Comparison of ENCODE assay signal across 15 mouse cellular contexts in the genomic region with DNA sequence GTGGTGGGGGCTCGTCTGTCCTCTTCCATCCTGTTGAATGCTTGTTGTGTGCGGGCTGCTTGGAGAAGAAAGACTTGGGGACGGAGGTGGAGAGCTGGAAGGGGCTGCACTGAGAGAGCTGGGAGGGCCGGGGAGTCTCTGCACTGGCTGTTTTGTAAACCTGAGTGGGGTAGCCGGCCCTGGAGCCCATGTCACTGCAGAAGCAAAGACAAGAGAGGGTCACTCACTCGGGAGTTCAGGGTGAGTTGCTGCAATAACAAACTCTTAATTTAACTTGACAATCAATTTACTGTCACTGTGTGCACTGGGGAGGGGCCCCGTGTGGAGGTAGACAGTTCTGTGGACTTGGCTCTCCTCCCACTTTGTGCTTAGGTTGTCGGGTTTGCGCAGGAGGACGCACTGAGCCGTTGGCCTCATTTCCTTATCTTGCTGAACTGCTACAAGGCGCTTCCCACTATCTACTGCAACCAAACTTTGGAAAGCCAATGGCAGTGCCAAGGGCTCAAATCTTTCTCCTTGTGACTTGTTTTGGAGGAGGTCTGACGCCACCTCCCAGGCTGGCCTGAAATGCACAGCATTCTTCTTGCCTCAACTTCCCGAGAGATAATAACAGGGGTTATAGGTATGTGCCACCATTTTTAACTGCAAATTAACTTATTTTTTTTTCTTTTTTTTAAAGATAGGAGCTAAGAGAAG. TPM values are rescaled to one million over a fixed set of nuclear protein-coding genes. Genes with fewer than 3 reads are reported as not detected.
A peak's percentile ranks its signal among the peaks of the same experiment; 100 is the strongest.
DNase-seq lines count a peak whose midpoint lies in the region; ATAC-seq and TF ChIP-seq lines count a peak whose summit lies in the region.
"Had no signal": no experiment of that assay in that cellular context is flagged by ENCODE, and none has a peak within 500 bp of the region (broad histone marks: within the 10 kb centered on the region; RNA-seq: fewer than 3 reads in every experiment).

No protein-coding gene starts in this region.

- TF ChIP-seq CTCF in kidney, postnatal 0 days (IDR thresholded peaks at IDR 0.05; ENCODE audit: low read depth): no peak
- TF ChIP-seq CTCF in bone marrow, adult 2 months (IDR thresholded peaks at IDR 0.05; ENCODE audit: control insufficient read depth, insufficient read depth, low read length): no peak

- no peak overlapping the region for H3K4me2 ChIP-seq in kidney, postnatal 0 days (ENCODE audit: low read length)
- H3K4me2 ChIP-seq in intestine, embryonic 16.5 days (ENCODE audit: low read depth, low read length): no peak overlapping the region
- H3K4me2 ChIP-seq in forebrain, embryonic 11.5 days (ENCODE audit: low read depth, low read length, severe bottlenecking): no peak overlapping the region

- peaks cover 5% of the 10 kb centered on the region; the same call in 1 of the 2 replicates for H3K36me3 ChIP-seq in kidney, postnatal 0 days (ENCODE audit: insufficient read depth, low read length)
- H3K36me3 ChIP-seq in intestine, embryonic 16.5 days (ENCODE audit: control insufficient read depth, insufficient read depth, low read length): peaks cover 8% of the 10 kb centered on the region; the same call in 1 of the 2 replicates
- H3K36me3 ChIP-seq in forebrain, embryonic 11.5 days (ENCODE audit: control insufficient read depth, insufficient read depth, low read length): no peaks in the 10 kb centered on the region; the same call in 1 of the 2 replicates

- intact Hi-C loops in heart, postnatal 36 days (cut with DNase I): no loop called here

- no peak for ATAC-seq in kidney, postnatal 0 days (replicated peaks; ENCODE audit: low FRiP score, low read depth)
- ATAC-seq in intestine, embryonic 16.5 days: peak; percentile 54
- ATAC-seq in megakaryocyte-erythroid progenitor cell, adult 5-6 weeks (replicated peaks; ENCODE audit: low FRiP score, low TSS enrichment, poor library complexity, severe bottlenecking): peak; percentile 76
- ATAC-seq in forebrain, embryonic 11.5 days (replicated peaks; ENCODE audit: low FRiP score): no peak
- ATAC-seq: inflammation-experienced regulatory T-cells, adult 6 months had no signal

- H3K4me1 ChIP-seq in kidney, postnatal 0 days (replicated peaks; ENCODE audit: insufficient read depth, low read length): no peaks in the 10 kb centered on the region; the same call in 1 of the 2 replicates
- H3K4me1 ChIP-seq in bone marrow, adult 2 months (ENCODE audit: control insufficient read depth, insufficient read depth, low read length): peaks cover 3% of the 10 kb centered on the region
- peaks cover 12% of the 10 kb centered on the region; the same call in 1 of the 2 replicates for H3K4me1 ChIP-seq in intestine, embryonic 16.5 days (ENCODE audit: control insufficient read depth, insufficient read depth, low read length)
- H3K4me1 ChIP-seq in forebrain, embryonic 11.5 days (replicated peaks; ENCODE audit: control insufficient read depth, insufficient read depth, low read length): peaks cover 3% of the 10 kb centered on the region; the same call in 1 of the 2 replicates

- no peaks in the 10 kb centered on the region; the same call in 1 of the 2 replicates for H3K27me3 ChIP-seq in kidney, postnatal 0 days (ENCODE audit: insufficient read depth, low read length)
- H3K27me3 ChIP-seq in intestine, embryonic 16.5 days (replicated peaks; ENCODE audit: control insufficient read depth, insufficient read depth, low read length): no peaks in the 10 kb centered on the region
- H3K27me3 ChIP-seq in forebrain, embryonic 11.5 days (ENCODE audit: control insufficient read depth, insufficient read depth, low read length): no peaks in the 10 kb centered on the region

- TF ChIP-seq POLR2A in bone marrow, adult 2 months (IDR thresholded peaks at IDR 0.05; ENCODE audit: borderline replicate concordance, control insufficient read depth, low read depth, low read length): no peak

- no peak overlapping the region for H3K9ac ChIP-seq in kidney, postnatal 0 days (ENCODE audit: low read depth, low read length)
- H3K9ac ChIP-seq in intestine, embryonic 16.5 days (ENCODE audit: low read depth, low read length): no peak overlapping the region
- H3K9ac ChIP-seq in forebrain, embryonic 11.5 days (ENCODE audit: low read length): no peak overlapping the region

- WGBS in kidney, postnatal 0 days: 25% methylated on average over 14 of the region's 14 CpGs
- 39% methylated on average over 14 of the region's 14 CpGs for WGBS in bone marrow, adult 2 months
- WGBS in intestine, embryonic 16.5 days: 61% methylated on average over 14 of the region's 14 CpGs
- WGBS in forebrain, embryonic 11.5 days: 85% methylated on average over 14 of the region's 14 CpGs

- peak; percentile 66 for DNase-seq in kidney, postnatal 0 days (ENCODE audit: low spot score)
- DNase-seq in kidney, postnatal 25 days: no peak
- no peak for DNase-seq in heart, postnatal 36 days
- DNase-seq in frontal cortex, postnatal 36 days (ENCODE audit: low spot score in 2 of 2): no peak
- DNase-seq in forebrain, embryonic 11.5 days (ENCODE audit: low spot score): no peak
- DNase-seq: gastrocnemius, postnatal 25 days; layer of hippocampus, postnatal 36 days; lung, adult 18-20 months; midbrain, embryonic 14.5 days; right cerebral cortex, postnatal 25 days had no signal

- H3K4me3 ChIP-seq in kidney, postnatal 0 days (replicated peaks; ENCODE audit: low read depth, low read length): no peak overlapping the region
- no peak overlapping the region for H3K4me3 ChIP-seq in bone marrow, adult 2 months (replicated peaks; ENCODE audit: control insufficient read depth, low read depth, low read length)
- no peak overlapping the region for H3K4me3 ChIP-seq in intestine, embryonic 16.5 days (ENCODE audit: low read length)
- H3K4me3 ChIP-seq in forebrain, embryonic 11.5 days (ENCODE audit: low read depth, low read length): no peak overlapping the region
- H3K4me3 ChIP-seq: forebrain, embryonic 10.5 days had no signal

- no peak overlapping the region for H3K27ac ChIP-seq in kidney, postnatal 0 days
- peak overlapping the region; percentile 58 for H3K27ac ChIP-seq in bone marrow, adult 2 months (ENCODE audit: control insufficient read depth, insufficient read depth, low read depth, low read length, poor library complexity)
- peak overlapping the region; percentile 65 for H3K27ac ChIP-seq in intestine, embryonic 16.5 days (ENCODE audit: low read length)
- H3K27ac ChIP-seq in forebrain, embryonic 11.5 days (ENCODE audit: low read depth, low read length): no peak overlapping the region
- H3K27ac ChIP-seq: forebrain, embryonic 10.5 days had no signal

- H3K9me3 ChIP-seq in kidney, postnatal 0 days (replicated peaks; ENCODE audit: low read length): no peaks in the 10 kb centered on the region
- no peaks in the 10 kb centered on the region for H3K9me3 ChIP-seq in intestine, embryonic 16.5 days (ENCODE audit: control insufficient read depth, low read length)
- no peaks in the 10 kb centered on the region for H3K9me3 ChIP-seq in forebrain, embryonic 11.5 days (ENCODE audit: control insufficient read depth, low read length)
- H3K9me3 ChIP-seq: forebrain, embryonic 10.5 days had no signal

RNA-seq across cellular contexts. Expression of a gene that starts 35.4 kb away (rescaled TPM):
- 0.70 and 0.72 TPM in 2 replicates for polyA plus RNA-seq in kidney, postnatal 0 days (2015; fragmentation: Nextera tagmentation; extraction: Ambion mirVana)
- 0.56 and 1.5 TPM in 2 replicates for polyA plus RNA-seq in bone marrow, adult 2 months (2011; ENCODE audit: insufficient read depth, insufficient read length, low replicate concordance, missing spikeins)
- 6.2 and 6.8 TPM in 2 replicates for polyA plus RNA-seq in intestine, embryonic 16.5 days (2015; fragmentation: Nextera tagmentation; extraction: Ambion mirVana)
- 2.5 and 2.9 TPM in 2 replicates for total RNA-seq in megakaryocyte-erythroid progenitor cell, adult 5-6 weeks (2014; fragmentation: Nextera tagmentation)
- total RNA-seq in megakaryocyte-erythroid progenitor cell, adult 5-6 weeks (2017): 0.19 and 14.6 TPM in 2 replicates
- total RNA-seq in heart, postnatal 36 days (2021): under 1 TPM; 0.44 to 0.51 TPM
- polyA plus RNA-seq in forebrain, embryonic 11.5 days (2014; fragmentation: Nextera tagmentation; extraction: Ambion mirVana): 76.0 and 88.3 TPM in 2 replicates

RNA-seq across cellular contexts. Expression of a gene that starts 50.0 kb away (rescaled TPM):
- 21.6 and 25.0 TPM in 2 replicates for polyA plus RNA-seq in kidney, postnatal 0 days (2015; fragmentation: Nextera tagmentation; extraction: Ambion mirVana)
- 1.9 and 3.2 TPM in 2 replicates for polyA plus RNA-seq in bone marrow, adult 2 months (2011; ENCODE audit: insufficient read depth, insufficient read length, low replicate concordance, missing spikeins)
- polyA plus RNA-seq in intestine, embryonic 16.5 days (2015; fragmentation: Nextera tagmentation; extraction: Ambion mirVana): 40.8 and 45.2 TPM in 2 replicates
- not detected in 2 replicates for total RNA-seq in megakaryocyte-erythroid progenitor cell, adult 5-6 weeks (2014; fragmentation: Nextera tagmentation)
- total RNA-seq in megakaryocyte-erythroid progenitor cell, adult 5-6 weeks (2017): not detected in 2 replicates
- total RNA-seq in heart, postnatal 36 days (2021): 10 to 100 TPM in 1 of 2 experiments, 1 to 10 TPM in 1; 9.6 to 10.5 TPM
- 12.5 and 13.3 TPM in 2 replicates for polyA plus RNA-seq in forebrain, embryonic 11.5 days (2014; fragmentation: Nextera tagmentation; extraction: Ambion mirVana)
- polyA plus RNA-seq: inflammation-experienced regulatory T-cells, adult 6 months had no signal

RNA-seq across cellular contexts. Expression of a gene that starts 57.4 kb away (rescaled TPM):
- 460 and 496 TPM in 2 replicates for polyA plus RNA-seq in kidney, postnatal 0 days (2015; fragmentation: Nextera tagmentation; extraction: Ambion mirVana)
- polyA plus RNA-seq in bone marrow, adult 2 months (2011; ENCODE audit: insufficient read depth, insufficient read length, low replicate concordance, missing spikeins): 17.2 and 35.7 TPM in 2 replicates
- polyA plus RNA-seq in intestine, embryonic 16.5 days (2015; fragmentation: Nextera tagmentation; extraction: Ambion mirVana): 626 and 672 TPM in 2 replicates
- total RNA-seq in megakaryocyte-erythroid progenitor cell, adult 5-6 weeks (2014; fragmentation: Nextera tagmentation): 34.9 and 39.2 TPM in 2 replicates
- total RNA-seq in megakaryocyte-erythroid progenitor cell, adult 5-6 weeks (2017): 28.1 and 35.4 TPM in 2 replicates
- 10 to 100 TPM; 34.8 to 44.9 TPM for total RNA-seq in heart, postnatal 36 days (2021)
- polyA plus RNA-seq in forebrain, embryonic 11.5 days (2014; fragmentation: Nextera tagmentation; extraction: Ambion mirVana): 36.1 and 43.5 TPM in 2 replicates

Comparison
In these comparisons a context has a peak if more than half of its experiments do, and no peak if none do; other contexts are left out.
1. ATAC-seq: peak in intestine, embryonic 16.5 days (single experiment) and megakaryocyte-erythroid progenitor cell, adult 5-6 weeks (single experiment); none in kidney, postnatal 0 days (single experiment) and forebrain, embryonic 11.5 days (single experiment).
2. H3K27ac ChIP-seq: peak in bone marrow, adult 2 months (single experiment) and intestine, embryonic 16.5 days (single experiment); none in kidney, postnatal 0 days (single experiment) and forebrain, embryonic 11.5 days (single experiment).
3. RNA of a gene that starts 57.4 kb away (polyA plus RNA-seq): 626 to 672 TPM in intestine, embryonic 16.5 days and 460 to 496 TPM in kidney, postnatal 0 days; 36.1 to 43.5 TPM in forebrain, embryonic 11.5 days and 17.2 to 35.7 TPM in bone marrow, adult 2 months; every median in the first group is over 10 times any median in the second.